Mouse (Mus musculus) cerebellum, adult 8-10 months (tissue): ENCODE results near the gene Trim60.
"Not testable (repeated sequence)": the region's sequence is repeated elsewhere in the genome, so short reads cannot be mapped to it uniquely, and the experiment has no call there.

ENCODE experiments used
- DNase-seq: peaks from one replicate; pipeline ENCODE4 v3.0.0; 2022

Gene Trim60

DNA sequence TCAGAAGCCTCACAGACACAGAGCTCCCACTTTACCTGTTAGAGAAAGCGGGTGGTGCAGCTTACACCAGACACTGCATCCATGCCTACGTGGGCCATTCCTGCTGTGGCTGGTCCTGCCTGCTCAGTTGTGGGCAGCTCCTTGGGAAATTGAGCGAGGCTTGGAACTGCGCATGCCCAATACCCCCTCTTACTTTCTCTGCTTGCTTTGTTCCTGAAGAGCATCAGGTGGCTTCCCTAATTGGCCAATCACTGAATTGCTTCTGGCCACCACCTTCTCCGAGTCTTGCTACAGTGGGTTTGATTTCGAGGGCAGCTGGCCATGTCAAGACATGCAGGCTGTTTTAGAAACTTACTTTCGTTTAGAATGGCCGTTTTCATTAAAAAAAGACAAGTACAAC is at the start of gene Trim60, which contains the start of gene Trim61:
Gene Trim60, minus strand, starts transcription at position 162 of the 400 bp plus-strand sequence.
Gene Trim61, minus strand, starts transcription at position 101 of the 400 bp plus-strand sequence.
- no peak for DNase-seq

DNA sequence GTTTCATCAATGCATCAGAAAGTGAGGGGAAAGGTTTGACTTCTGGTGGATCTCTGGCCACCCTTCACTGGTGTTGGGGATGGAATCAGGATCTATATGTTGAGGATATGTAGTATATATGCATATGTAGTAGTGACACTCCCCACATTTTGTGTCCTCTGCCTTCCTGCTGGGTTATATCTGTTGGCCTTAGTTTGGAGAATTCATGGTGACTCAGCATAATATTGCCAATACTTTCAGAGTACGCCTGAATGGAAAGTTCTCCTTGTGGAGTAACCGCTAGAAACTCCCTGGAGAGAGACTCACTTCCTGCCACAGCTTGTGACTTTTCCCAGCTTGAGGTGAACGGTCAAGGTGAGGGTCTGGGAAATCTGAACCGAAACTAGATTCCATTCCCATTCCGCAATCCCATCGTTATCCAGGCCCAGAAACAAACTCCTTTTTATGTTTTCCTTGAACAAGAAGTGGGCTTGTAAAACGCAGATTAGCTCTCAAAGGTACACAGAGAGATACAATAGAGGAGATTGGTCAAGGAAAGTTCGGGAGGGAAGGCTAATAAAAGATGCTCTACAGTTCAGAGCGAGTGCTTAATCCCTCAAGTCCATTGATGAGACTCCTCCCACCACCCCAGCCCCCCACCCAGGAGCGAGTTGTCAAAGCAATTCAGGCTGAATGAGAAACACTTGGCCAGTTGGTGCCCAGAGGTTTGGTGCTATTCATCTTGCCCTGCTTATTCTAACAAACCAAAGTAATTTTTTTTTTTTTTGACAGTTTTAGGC is 49.5 kb upstream of the Trim60 start:
- no peak for DNase-seq

DNA sequence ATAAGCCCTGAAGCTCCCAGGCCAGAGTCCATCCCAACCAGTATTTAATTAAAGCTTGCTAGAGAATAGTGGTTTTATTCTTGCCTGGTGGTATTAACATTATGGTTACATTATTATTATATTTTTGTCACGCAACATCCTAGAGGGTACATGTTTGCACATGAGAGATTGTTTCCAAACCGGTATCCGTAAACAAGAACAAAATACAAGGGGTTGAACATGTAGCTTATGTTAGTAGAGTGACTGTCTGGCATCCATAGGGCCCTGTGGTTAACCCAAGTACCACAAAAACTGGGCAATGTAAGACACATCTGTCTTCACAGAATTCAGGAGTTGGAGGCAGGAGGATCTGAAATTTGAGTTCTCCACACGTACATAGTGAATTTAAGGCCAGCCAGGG is 48.6 kb upstream of the Trim60 start:
- no peak for DNase-seq

DNA sequence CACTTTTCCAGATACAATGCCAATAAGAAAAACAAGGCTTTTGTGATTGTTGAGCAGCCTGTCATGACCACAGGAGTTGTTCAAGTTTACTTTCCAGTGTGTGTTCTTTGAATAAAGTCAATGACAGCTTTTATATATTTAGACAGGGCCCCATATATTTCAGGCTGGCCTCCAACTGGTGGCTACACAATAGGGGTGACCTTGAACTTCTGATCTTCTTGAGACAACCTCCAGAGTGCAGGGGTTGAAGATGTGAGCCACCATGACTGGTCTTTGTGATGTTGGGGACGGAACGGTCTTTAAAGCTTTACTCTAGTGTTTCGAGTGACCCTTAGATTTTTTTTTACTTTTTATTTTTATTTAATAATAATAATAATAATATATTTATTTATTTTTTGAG is 47.2 kb upstream of the Trim60 start:
- no peak for DNase-seq

DNA sequence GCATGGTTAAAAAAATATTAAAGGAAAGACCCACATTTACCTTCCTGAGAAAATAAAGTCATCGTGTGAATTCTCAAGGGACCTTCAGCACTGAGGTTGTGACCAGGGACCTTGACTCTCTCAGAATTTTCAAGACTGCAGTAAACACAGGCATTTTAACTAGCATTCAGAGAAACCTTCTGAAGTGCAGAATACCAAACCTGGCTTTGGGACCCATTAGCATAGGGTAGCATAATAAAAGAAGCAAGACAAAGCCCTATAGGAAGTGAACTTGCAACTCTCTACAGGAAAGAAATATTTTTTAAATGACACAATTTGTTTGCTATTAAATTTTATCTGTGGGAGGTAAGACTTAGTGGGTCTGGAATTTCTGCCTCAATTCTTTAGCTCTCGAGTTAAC is 45.7 kb upstream of the Trim60 start:
- DNase-seq, result no peak

DNA sequence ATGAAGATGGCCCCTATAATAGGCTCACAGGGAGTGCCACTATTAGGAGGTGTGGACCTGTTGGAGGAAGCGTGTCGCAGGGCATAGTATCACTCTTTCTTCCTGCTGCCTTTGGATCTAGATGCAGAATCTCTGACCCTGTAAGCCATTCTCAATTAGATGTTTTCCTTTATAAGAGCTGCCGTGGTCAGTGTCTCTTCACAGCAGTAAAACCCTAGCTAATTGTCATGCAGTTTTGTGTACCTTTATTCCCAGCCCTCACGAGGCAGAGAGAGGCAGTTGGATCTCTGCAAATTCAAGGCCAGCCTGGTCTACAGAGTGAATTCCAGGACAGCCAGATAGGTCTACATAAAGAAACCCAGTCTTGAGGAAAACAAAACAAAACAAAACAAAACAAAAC is 43.8 kb upstream of the Trim60 start:
- no peak for DNase-seq

DNA sequence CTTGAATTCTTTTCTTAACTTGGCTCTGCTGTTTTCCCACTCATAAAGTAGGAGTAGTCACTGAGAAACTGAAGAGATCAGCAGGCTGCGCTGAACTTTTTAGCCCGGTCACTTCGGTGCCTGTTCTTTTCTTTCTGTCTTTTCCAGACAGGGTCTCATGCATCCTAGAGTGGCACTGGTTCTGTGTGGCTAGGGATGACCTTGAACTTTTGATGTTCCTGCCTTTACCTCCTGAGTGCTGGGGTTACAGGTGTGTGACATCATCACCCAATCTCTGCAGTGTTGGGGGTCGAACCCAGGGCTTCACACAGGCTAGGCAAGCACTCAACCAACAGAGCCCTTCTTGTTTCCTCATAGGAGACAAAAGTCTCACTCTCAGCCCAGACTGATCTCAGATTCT is 38.3 kb upstream of the Trim60 start:
- no peak for DNase-seq

DNA sequence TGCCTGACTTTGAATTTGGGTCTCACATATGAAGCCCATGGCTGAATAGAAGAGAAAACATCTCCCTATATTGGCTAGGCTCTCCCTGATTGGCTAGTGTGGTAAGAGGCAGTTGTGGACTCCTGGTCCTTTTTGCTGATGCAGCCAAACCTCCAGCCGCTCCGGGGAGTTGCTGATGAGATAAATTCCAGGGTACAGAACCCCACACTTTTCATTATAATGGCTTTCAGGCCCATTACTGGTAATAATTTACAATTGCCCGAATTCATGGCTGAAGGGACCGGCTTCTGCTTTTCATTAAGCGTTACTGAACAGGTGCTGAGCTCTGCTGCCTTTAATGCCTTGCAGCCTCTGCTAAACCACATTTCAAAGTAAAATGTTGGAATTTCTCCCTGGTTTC is 35.6 kb upstream of the Trim60 start:
- DNase-seq, result no peak

DNA sequence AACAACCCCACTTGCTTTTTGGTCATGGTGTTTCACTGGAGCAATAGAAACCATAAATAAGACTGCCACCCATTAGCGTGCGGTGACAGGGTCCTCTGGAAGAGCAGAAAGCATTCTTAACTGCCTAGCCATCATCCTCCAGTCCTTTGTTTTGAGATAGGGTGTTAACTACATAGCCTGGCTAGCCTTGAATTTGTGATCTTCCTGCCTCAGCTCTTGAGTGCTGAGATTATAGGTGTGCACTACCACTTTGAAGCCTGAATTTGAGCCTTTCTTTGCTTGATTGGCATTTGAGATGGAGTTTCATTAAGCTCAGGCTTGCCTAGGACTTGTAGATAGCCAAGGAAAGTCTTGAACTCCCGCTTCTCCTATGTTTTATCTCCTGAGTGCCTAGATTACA is 35.2 kb upstream of the Trim60 start:
- DNase-seq, result no peak

DNA sequence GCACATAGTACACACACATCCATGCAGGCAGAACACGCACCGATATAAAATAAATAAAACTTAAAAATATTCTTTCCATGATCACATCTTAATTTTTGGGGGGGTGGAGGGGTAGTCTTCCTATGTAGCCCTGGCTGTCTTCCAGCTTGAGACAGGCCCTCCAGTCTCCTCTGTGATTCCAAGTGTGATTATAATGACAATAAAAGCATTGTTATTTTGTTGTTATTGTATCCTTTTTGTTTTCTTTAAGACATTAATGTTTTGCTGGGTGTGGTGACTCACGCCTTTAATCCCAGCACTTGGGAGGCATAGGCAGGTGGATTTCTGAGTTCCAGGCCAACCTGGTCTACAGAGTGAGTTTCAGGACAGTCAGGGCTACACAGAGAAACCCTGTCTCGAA is 29.4 kb upstream of the Trim60 start:
- no peak for DNase-seq

DNA sequence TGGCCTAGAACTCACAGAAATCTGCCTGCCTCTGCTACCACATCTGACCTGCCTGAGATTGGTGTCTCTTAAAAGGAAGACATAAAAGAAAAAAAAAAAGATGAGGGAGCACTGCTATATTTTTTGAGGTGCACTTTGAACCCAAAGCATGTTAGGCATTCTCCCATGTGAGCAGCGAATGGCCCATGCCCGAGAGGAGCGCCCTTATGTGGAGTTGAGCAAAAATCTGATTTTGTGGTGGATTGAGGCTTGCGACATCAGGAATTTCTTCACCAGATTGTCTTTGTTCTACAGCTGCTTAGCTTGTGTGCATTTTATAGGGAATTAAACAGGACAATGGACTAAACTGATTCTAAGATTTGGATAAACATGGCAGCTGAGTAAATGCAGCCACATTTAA is 28.8 kb upstream of the Trim60 start:
- no peak for DNase-seq

DNA sequence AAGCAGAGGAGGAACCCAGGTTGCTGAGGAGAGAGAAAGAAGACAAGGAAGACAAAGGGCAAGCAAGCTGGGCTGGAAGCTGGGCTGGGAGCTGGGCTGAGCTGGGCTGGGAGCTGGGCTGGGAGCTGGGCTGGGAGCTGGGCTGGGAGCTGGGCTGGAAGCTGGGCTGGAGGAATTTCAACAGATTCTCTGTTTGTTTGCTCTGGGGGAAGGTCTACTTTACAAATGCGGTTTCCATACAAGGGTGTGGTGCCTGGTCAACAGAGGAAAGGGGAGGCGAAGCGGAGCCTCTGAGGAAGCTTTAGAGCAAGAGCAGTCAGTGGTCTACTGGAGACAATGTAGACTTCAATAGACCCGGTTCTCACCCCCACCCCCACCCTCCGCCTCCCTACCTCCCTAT is 28.2 kb upstream of the Trim60 start:
- DNase-seq, result no peak

DNA sequence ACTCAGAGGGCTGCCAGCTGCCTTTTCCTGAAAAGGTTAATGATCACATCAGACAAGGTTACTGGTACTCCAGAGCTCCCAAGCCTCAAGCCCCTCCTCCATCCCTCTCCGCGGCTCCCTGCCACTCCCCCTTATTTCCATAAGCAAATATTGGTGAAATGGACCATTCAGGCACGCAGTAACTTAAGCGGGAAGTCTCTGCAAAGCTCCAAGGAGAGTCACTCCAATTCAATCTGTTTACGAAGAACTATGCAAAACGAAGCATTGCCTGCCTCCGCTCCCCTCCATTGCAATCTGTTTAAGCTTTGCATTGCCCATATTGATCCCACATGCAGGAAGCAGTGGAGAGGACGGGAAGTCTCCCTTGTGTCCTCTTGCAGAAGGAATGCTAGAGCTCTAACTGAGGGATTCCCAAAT is 18.7 kb upstream of the Trim60 start, which contains the start of gene Apela:
Gene Apela, minus strand, starts transcription at position 220 of the 417 bp plus-strand sequence.
- no peak for DNase-seq

DNA sequence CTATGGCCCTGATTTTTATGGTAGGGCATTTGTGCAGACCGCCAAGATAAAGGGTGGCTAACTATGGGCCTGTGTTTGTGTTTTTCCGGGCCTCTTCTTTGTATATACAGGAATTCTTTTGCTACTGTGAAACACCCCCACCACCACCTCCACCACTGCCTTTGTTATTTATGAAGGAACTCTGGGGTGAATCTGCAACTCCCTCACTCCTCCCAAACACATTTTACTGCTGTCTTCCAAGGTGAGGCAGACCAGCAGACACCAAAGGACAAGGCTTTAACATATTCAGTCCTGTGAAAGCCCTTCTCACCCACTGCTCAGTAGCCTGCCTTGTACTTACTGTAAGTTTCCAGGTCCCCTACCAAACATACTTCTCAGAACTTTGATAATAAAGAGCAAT is 15.8 kb upstream of the Trim60 start:
- DNase-seq, result no peak

DNA sequence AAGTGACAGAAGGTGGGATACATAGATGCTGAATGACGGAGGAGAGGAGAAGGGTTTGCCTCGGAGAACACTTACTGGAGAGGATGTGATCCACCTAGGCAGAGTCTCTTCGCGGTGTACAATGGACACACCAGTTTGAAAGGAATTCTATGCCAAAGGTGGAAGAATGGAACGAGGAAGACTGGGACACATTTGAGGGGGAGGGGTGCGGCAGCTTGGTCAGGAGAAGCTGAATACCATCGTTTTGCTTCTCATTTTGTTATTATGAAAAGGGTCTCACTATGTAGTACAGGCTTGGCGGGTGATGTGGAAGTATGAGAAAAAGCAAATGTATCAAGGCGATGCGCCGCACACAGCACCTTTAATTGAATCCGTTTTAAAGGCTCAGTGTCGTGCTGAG is 14.7 kb upstream of the Trim60 start:
- no peak for DNase-seq

DNA sequence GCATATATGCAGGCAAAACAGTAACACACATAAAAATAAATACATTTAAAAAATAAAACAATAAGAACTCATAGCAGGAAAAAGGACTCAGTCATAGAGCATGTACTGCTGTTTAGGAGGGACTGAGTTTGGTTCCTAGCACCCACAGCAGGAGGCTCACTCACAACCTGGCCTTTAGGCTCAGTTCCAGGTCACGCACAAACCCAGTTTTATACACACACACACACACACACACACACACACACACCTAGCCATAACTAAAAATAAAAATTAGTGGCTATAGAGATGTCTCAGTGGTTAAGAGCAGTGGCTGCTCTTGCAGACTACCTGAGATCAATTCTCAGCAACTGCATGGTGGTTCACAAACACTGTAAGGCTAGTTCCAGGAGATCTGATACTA is 13.7 kb upstream of the Trim60 start:
- DNase-seq, result no peak

DNA sequence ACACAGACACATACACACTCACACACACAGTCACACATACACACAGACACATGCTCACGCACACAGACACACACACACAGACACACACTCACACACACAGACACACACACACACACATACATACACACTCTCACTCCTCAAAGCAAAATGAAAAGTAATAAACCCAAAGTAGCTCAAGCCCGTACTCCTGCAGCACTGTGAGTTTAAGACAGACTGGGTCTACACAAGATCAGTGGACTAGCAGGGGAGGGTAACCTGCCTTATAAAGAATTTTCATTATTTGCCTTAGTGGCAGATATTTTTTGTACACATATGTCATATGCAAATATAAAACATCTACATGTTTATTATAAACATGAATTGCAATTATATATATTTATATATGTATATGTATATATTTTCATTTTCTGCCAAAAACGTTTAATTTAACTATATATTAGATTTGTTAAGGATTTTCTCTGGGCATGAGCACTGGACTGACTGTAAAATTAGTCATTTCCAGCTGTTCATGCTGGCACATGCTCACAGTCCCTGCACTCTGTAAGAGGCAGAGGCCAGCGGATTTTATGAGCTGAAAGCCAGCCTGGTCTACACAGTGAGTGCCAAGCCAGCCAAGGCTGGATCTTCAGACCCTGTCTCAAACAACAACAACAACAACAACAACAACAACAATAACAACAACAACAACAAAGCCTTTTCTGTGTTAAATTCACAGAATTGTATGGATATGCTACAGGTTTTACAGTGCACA is 12.5 kb upstream of the Trim60 start:
- no peak for DNase-seq

DNA sequence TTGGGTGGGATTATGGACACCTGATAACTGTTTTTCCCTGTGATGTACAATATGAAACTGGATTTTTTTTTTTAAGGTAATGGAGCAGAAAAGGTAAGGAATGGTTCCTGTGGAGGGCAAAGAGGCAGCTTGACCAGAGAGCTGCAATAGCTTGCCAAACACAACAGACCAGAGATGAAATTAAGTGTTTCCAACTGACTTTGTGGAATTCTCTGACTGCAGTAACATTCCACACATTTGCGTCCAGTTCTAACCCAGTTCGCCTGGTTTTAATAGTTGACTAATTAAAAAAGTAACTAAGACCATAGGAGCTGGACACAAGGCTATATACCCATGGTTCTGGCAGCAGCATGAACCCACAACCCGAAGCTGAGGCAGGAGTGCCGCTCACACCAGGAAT is 11.4 kb upstream of the Trim60 start:
- no peak for DNase-seq

DNA sequence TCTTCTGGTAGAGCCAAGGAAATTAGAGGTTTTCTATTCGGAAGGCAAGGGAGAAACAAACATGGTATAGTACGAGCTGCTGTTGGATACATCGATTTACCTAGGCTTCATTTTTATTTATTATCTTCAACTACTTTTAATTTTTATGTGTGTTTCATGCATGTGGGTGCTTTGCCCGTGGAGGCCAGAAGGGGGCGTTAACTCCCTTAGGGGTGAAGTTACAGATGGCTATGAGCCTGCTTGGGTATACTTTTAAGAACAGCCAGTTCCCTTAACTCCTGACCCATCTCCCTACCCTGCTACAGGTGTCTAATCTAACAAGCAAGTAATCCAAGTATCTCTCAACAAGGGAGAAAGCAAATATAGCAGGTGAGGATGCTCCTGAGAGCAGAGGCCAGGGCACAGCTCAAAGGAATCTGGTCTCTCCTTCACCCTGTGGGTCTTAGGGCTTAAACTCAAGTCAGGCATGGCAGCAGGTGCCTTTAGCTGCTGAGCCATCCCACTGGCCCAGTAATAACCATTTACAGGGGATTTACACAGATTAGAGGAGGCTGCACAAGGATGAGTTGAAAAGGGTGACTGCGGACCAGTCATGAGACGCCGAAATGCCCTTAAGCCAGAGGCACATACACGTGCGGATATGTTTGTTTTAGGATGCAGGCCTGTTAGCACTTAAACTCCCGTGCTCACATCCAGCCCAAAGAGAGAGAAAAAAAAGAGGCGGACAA is 10.7 kb upstream of the Trim60 start:
- no peak for DNase-seq

DNA sequence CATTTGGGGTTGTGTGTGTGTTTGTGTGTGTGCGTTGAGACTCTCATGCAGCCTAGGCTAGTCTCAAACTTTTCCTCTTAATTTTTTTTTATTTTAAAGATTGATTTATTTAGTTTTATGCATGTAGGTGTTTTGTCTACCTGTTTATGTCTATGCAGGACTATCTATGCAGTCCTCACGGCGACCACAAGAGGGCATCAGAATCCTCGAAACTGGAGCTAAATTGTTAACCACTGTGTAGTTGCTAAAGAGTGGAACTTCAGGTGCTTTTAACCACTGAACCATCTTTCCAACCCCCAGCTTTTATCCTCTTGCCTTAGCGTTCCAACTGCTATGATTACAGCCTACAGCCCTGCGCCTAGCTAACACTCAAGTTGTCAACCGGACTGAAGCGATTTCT is 4.1 kb upstream of the Trim60 start:
- peak; percentile 22 for DNase-seq

DNA sequence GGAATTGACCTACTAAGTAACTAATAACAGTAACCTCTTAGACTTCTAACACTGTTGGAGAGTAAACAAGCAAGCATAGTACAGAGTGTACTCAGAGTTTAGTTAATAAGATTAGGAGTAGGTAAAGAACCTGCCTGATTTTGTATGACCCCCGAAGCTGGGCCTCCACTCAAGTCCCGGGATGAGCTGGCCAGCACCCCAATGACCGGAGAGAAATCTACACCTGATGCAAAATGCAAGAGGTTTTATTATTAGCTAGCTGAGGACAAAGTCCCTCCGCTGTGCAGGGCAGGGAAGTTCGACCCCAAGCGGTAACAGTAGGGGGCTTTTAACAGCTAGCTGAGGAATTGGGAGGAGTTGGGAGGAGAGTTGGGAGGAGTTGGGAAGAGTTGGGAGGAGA is 10.8 kb downstream of the Trim60 start:
- DNase-seq, result not testable (repeated sequence)

DNA sequence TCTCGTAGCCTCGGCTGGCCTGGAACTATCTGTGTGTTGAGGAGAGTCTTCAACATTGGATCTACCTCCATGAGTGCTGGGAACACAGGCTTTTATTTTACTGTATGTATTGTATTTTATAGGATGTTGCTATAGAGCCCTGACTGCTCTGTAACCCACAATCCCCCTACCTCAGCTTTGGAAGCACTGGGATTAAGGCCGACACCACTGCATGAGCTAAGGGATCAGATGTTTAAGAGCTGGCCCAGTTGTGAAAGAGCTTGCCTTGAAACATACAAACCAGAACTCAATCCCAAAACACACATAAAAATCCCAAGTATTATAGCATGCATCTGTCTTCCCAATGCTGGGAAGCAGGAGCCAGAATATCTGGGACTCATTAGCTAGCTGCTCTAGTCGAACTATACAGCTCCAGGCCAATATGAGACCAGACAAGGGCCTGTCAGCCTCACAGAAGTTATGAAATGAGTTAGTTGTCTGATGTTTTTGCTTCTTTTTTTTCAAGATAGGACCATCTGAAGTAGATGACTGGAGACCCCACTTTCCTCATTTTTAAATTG is 19.5 kb downstream of the Trim60 start:
- DNase-seq, result no peak

DNA sequence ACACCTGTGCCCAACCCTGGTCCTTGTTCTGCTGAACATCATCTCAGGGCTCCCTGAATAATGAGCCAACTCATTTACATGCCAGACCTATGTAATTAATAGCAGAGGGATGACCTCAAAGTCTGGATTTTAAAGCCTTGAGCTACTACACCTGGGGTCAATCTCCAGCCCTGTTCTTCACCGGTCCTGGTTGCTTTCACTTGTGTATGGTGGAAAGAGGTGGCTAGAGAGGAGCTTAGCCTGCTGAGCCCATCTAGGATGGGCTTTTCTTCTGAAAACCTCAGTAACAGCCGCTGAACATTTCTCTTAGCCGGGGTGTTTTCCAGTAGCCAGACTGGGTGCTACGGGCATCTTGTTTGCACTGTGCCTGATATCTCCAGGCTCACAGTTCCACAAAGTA is 30.7 kb downstream of the Trim60 start, which contains the start of gene Trim75:
Gene Trim75, minus strand, starts transcription at position 101 of the 400 bp plus-strand sequence.
- DNase-seq, result no peak
